ENCODE assay signal across 29 mouse cellular contexts in genomic region chr14:119717323-119717722, GRCm38 (mm10).
A peak's percentile ranks its signal among the peaks of the same experiment; 100 is the strongest.
DNase-seq lines count a peak whose midpoint lies in the region; ATAC-seq and TF ChIP-seq lines count a peak whose summit lies in the region.
"Had no signal": no experiment of that assay in that cellular context is flagged by ENCODE, and none has a peak within 500 bp of the region (broad histone marks: within the 10 kb centered on the region; RNA-seq: fewer than 3 reads in every experiment).

No protein-coding gene starts in this region.

- no peaks in the 10 kb centered on the region for H3K4me1 ChIP-seq in embryonic facial prominence, embryonic 12.5 days
- no peaks in the 10 kb centered on the region for H3K4me1 ChIP-seq in embryonic facial prominence, embryonic 10.5 days
- no peaks in the 10 kb centered on the region for H3K4me1 ChIP-seq in kidney, postnatal 0 days (replicated peaks; ENCODE audit: insufficient read depth, low read length)
- no peaks in the 10 kb centered on the region for H3K4me1 ChIP-seq in kidney, embryonic 14.5 days (ENCODE audit: control insufficient read depth, insufficient read depth, low read length)
- no peaks in the 10 kb centered on the region for H3K4me1 ChIP-seq in midbrain, embryonic 12.5 days
- H3K4me1 ChIP-seq in midbrain, embryonic 10.5 days = no peaks in the 10 kb centered on the region
- no peaks in the 10 kb centered on the region for H3K4me1 ChIP-seq in limb, embryonic 15.5 days

- WGBS in embryonic facial prominence, embryonic 12.5 days = 76% methylated on average over 1 of the region's 1 CpGs
- 54% methylated on average over 1 of the region's 1 CpGs for WGBS in embryonic facial prominence, embryonic 10.5 days
- WGBS in kidney, postnatal 0 days = 50% methylated on average over 1 of the region's 1 CpGs
- 57% methylated on average over 1 of the region's 1 CpGs for WGBS in kidney, embryonic 14.5 days
- WGBS in midbrain, embryonic 12.5 days = 73% methylated on average over 1 of the region's 1 CpGs
- WGBS in midbrain, embryonic 10.5 days = 83% methylated on average over 1 of the region's 1 CpGs
- WGBS in limb, embryonic 15.5 days = 68% methylated on average over 1 of the region's 1 CpGs

- TF ChIP-seq CTCF in kidney, postnatal 0 days (IDR thresholded peaks at IDR 0.05; ENCODE audit: low read depth) = no peak

- H3K4me2 ChIP-seq in embryonic facial prominence, embryonic 12.5 days (replicated peaks) = no peak overlapping the region
- no peak overlapping the region for H3K4me2 ChIP-seq in kidney, postnatal 0 days (ENCODE audit: low read length)
- no peak overlapping the region for H3K4me2 ChIP-seq in kidney, embryonic 14.5 days (replicated peaks; ENCODE audit: low read depth, low read length)
- H3K4me2 ChIP-seq in midbrain, embryonic 12.5 days (replicated peaks) = no peak overlapping the region
- no peak overlapping the region for H3K4me2 ChIP-seq in limb, embryonic 15.5 days
- H3K4me2 ChIP-seq: heart, embryonic 11.5 days; hindbrain, embryonic 13.5 days; liver, embryonic 11.5 days; neural tube, embryonic 13.5 days had no signal

- no peak overlapping the region for H3K9ac ChIP-seq in embryonic facial prominence, embryonic 12.5 days
- no peak overlapping the region for H3K9ac ChIP-seq in kidney, postnatal 0 days (ENCODE audit: low read depth, low read length)
- H3K9ac ChIP-seq in kidney, embryonic 14.5 days (ENCODE audit: low read depth, low read length) = no peak overlapping the region
- no peak overlapping the region for H3K9ac ChIP-seq in midbrain, embryonic 12.5 days (replicated peaks)
- H3K9ac ChIP-seq in limb, embryonic 15.5 days = no peak overlapping the region
- H3K9ac ChIP-seq: forebrain, postnatal 0 days; hindbrain, embryonic 13.5 days; neural tube, embryonic 13.5 days had no signal

- H3K27me3 ChIP-seq in embryonic facial prominence, embryonic 12.5 days = no peaks in the 10 kb centered on the region
- no peaks in the 10 kb centered on the region for H3K27me3 ChIP-seq in embryonic facial prominence, embryonic 10.5 days (replicated peaks; ENCODE audit: low read depth, poor library complexity, severe bottlenecking)
- H3K27me3 ChIP-seq in kidney, postnatal 0 days (ENCODE audit: insufficient read depth, low read length) = no peaks in the 10 kb centered on the region
- no peaks in the 10 kb centered on the region for H3K27me3 ChIP-seq in kidney, embryonic 14.5 days (ENCODE audit: control insufficient read depth, insufficient read depth, low read length)
- H3K27me3 ChIP-seq in midbrain, embryonic 12.5 days = no peaks in the 10 kb centered on the region
- H3K27me3 ChIP-seq in midbrain, embryonic 10.5 days (ENCODE audit: low read depth, poor library complexity, severe bottlenecking) = no peaks in the 10 kb centered on the region
- no peaks in the 10 kb centered on the region for H3K27me3 ChIP-seq in limb, embryonic 15.5 days
- H3K27me3 ChIP-seq: CH12.LX; hindbrain, embryonic 13.5 days; neural tube, embryonic 13.5 days had no signal

- no peak overlapping the region for H3K4me3 ChIP-seq in embryonic facial prominence, embryonic 12.5 days
- H3K4me3 ChIP-seq in embryonic facial prominence, embryonic 10.5 days = no peak overlapping the region
- no peak overlapping the region for H3K4me3 ChIP-seq in kidney, postnatal 0 days (replicated peaks; ENCODE audit: low read depth, low read length)
- no peak overlapping the region for H3K4me3 ChIP-seq in kidney, embryonic 14.5 days (ENCODE audit: low read length)
- H3K4me3 ChIP-seq in midbrain, embryonic 12.5 days = no peak overlapping the region
- H3K4me3 ChIP-seq in midbrain, embryonic 10.5 days = no peak overlapping the region
- no peak overlapping the region for H3K4me3 ChIP-seq in limb, embryonic 15.5 days
- H3K4me3 ChIP-seq: hindbrain, embryonic 13.5 days; myocyte; neural tube, embryonic 13.5 days had no signal

- no peak overlapping the region for H3K27ac ChIP-seq in embryonic facial prominence, embryonic 12.5 days
- no peak overlapping the region for H3K27ac ChIP-seq in embryonic facial prominence, embryonic 10.5 days (replicated peaks)
- H3K27ac ChIP-seq in kidney, postnatal 0 days = no peak overlapping the region
- H3K27ac ChIP-seq in kidney, embryonic 14.5 days (ENCODE audit: low read depth, low read length) = no peak overlapping the region
- H3K27ac ChIP-seq in midbrain, embryonic 12.5 days (replicated peaks) = no peak overlapping the region
- no peak overlapping the region for H3K27ac ChIP-seq in midbrain, embryonic 10.5 days (replicated peaks)
- no peak overlapping the region for H3K27ac ChIP-seq in limb, embryonic 15.5 days
- H3K27ac ChIP-seq: hindbrain, embryonic 13.5 days; neural tube, embryonic 13.5 days had no signal

- 0 out of 2 replicates have a peak, but pooled peaks have one; percentile 69 for ATAC-seq in embryonic facial prominence, embryonic 12.5 days (ENCODE audit: insufficient number of reproducible peaks, insufficient read depth, low FRiP score, low TSS enrichment)
- ATAC-seq in kidney, postnatal 0 days (replicated peaks; ENCODE audit: low FRiP score, low read depth) = peak; percentile 36; the same call in 1 of the 2 replicates
- ATAC-seq in kidney, embryonic 14.5 days (ENCODE audit: low FRiP score, low TSS enrichment) = no peak
- peak; percentile 30; the same call in 1 of the 2 replicates for ATAC-seq in midbrain, embryonic 12.5 days (ENCODE audit: low FRiP score, low read depth)
- ATAC-seq in limb, embryonic 15.5 days (ENCODE audit: insufficient number of reproducible peaks, low FRiP score, low TSS enrichment, low read depth) = 0 out of 2 replicates have a peak, but pooled peaks have one; percentile 50
- ATAC-seq: activated CD4-positive, CD25-positive, alpha-beta regulatory T cell, adult 4 months; forebrain, postnatal 0 days; intestine, embryonic 16.5 days; midbrain, embryonic 16.5 days had no signal

- H3K9me3 ChIP-seq in embryonic facial prominence, embryonic 12.5 days = no peaks in the 10 kb centered on the region
- no peaks in the 10 kb centered on the region for H3K9me3 ChIP-seq in embryonic facial prominence, embryonic 10.5 days
- H3K9me3 ChIP-seq in kidney, postnatal 0 days (replicated peaks; ENCODE audit: low read length) = no peaks in the 10 kb centered on the region
- no peaks in the 10 kb centered on the region for H3K9me3 ChIP-seq in kidney, embryonic 14.5 days (ENCODE audit: control insufficient read depth, low read length)
- H3K9me3 ChIP-seq in midbrain, embryonic 12.5 days = no peaks in the 10 kb centered on the region
- no peaks in the 10 kb centered on the region for H3K9me3 ChIP-seq in midbrain, embryonic 10.5 days (replicated peaks)
- H3K9me3 ChIP-seq in limb, embryonic 15.5 days = no peaks in the 10 kb centered on the region
- H3K9me3 ChIP-seq: hindbrain, embryonic 13.5 days; neural tube, embryonic 13.5 days had no signal

- H3K36me3 ChIP-seq in embryonic facial prominence, embryonic 12.5 days = no peaks in the 10 kb centered on the region
- H3K36me3 ChIP-seq in embryonic facial prominence, embryonic 10.5 days (replicated peaks) = no peaks in the 10 kb centered on the region
- no peaks in the 10 kb centered on the region for H3K36me3 ChIP-seq in kidney, postnatal 0 days (ENCODE audit: insufficient read depth, low read length)
- H3K36me3 ChIP-seq in kidney, embryonic 14.5 days (ENCODE audit: control insufficient read depth, insufficient read depth, low read length) = no peaks in the 10 kb centered on the region
- H3K36me3 ChIP-seq in midbrain, embryonic 12.5 days = no peaks in the 10 kb centered on the region
- no peaks in the 10 kb centered on the region for H3K36me3 ChIP-seq in midbrain, embryonic 10.5 days
- H3K36me3 ChIP-seq in limb, embryonic 15.5 days = no peaks in the 10 kb centered on the region
- H3K36me3 ChIP-seq: hindbrain, embryonic 13.5 days; neural tube, embryonic 13.5 days had no signal

- DNase-seq in embryonic facial prominence, embryonic 10.5 days (ENCODE audit: low spot score) = no peak
- no peak for DNase-seq in kidney, postnatal 0 days (ENCODE audit: low spot score)
- no peak for DNase-seq in midbrain, embryonic 10.5 days (ENCODE audit: low spot score)
- DNase-seq: adrenal gland, adult 2 months; adrenal gland, postnatal 36 days; cerebellum, adult 18-20 months; cerebellum, postnatal 14 days; forebrain, postnatal 0 days; gastrocnemius, postnatal 10 days; heart, postnatal 4 days; kidney, adult 8-10 months; kidney, postnatal 14 days; layer of hippocampus, adult 9-11 months; retina, postnatal 1 day; right cerebral cortex, postnatal 14 days; thymus, postnatal 14 days had no signal
